Mouse (Mus musculus) midbrain, postnatal 0 days (tissue): ENCODE measurements at regions not wholly inside any gene's neighbourhood (a gene's known extent, or its start where the extent isn't known, plus 50 kb on each side); places are given as distances from the start of the nearest gene placed in this dataset.

Experiments
- ATAC-seq: fragments of 200-750 bp; cut with Nextera tagmentation; 2 replicates; pipeline ENCODE4 v1.8.0; 2017; ENCODE audit warnings: moderate number of reproducible peaks, mild to moderate bottlenecking, moderate TSS enrichment, moderate library complexity; ENCODE audit not compliant: low FRiP score
- DNase-seq: peaks from one replicate; pipeline ENCODE4 v3.0.0-alpha.2; 2015; ENCODE audit warnings: low spot score
- H3K27ac ChIP-seq: fragments of 300-500 bp; sonication (generic); 2 replicates; pipeline ENCODE4 v1.5.1; 2014; ENCODE audit warnings: low read depth, mild to moderate bottlenecking, low read length, mixed read lengths
- H3K27me3 ChIP-seq: fragments of 300-500 bp; sonication (generic); 2 replicates; pipeline ENCODE4 v1.6.1; 2014; ENCODE audit warnings: low read length, control low read depth, mixed read lengths; ENCODE audit not compliant: insufficient read depth
- H3K36me3 ChIP-seq: fragments of 300-500 bp; sonication (generic); 2 replicates; pipeline ENCODE4 v1.6.1; 2014; ENCODE audit warnings: low read length, control low read depth, mixed read lengths; ENCODE audit not compliant: insufficient read depth
- H3K4me1 ChIP-seq: fragments of 300-500 bp; sonication (generic); 2 replicates; pipeline ENCODE4 v1.6.1; 2014; ENCODE audit warnings: mild to moderate bottlenecking, control low read depth, antibody characterized with exemption, low read length, mixed read lengths; ENCODE audit not compliant: insufficient read depth
- H3K4me2 ChIP-seq: fragments of 300-500 bp; sonication (generic); 2 replicates; pipeline ENCODE4 v1.6.1; 2014; ENCODE audit warnings: low read depth, mild to moderate bottlenecking, low read length, mixed read lengths; ENCODE audit not compliant: poor library complexity, severe bottlenecking
- H3K4me3 ChIP-seq: fragments of 300-500 bp; sonication (generic); 2 replicates; pipeline ENCODE4 v1.5.1; 2014; ENCODE audit warnings: low read depth, mild to moderate bottlenecking, low read length, moderate library complexity
- H3K9ac ChIP-seq: fragments of 300-500 bp; sonication (generic); replicated peaks from 2 replicates; pipeline ENCODE4 v1.6.1; 2014; ENCODE audit warnings: mild to moderate bottlenecking, low read length, moderate library complexity, mixed read lengths; ENCODE audit not compliant: poor library complexity, severe bottlenecking
- H3K9me3 ChIP-seq: fragments of 300-500 bp; sonication (generic); 2 replicates; pipeline ENCODE4 v1.6.1; 2016; ENCODE audit warnings: low read length, control low read depth
- CTCF ChIP-seq: IDR thresholded peaks from 2 replicates; pipeline ENCODE4 v1.5.1; 2016; ENCODE audit warnings: antibody characterized with exemption, mild to moderate bottlenecking
- WGBS: fragments of 180-500 bp; shearing (Covaris S2); extraction: QIAGEN DNeasy Blood & Tissue Kit; methylation state at CpG from one replicate; pipeline ENCODE4 v1.1.7; 2014; 5-methylcytosine and 5-hydroxymethylcytosine counted together

- Histone ChIP-seq H3K27me3 (no peaks in the 10 kb centered on the region), H3K4me1 (no peaks in the 10 kb centered on the region), H3K9ac (no peak overlapping the region), H3K4me3 (no peak overlapping the region), H3K4me2 (no peak overlapping the region), H3K27ac (no peak overlapping the region), H3K36me3 (no peaks in the 10 kb centered on the region), H3K9me3 (no peaks in the 10 kb centered on the region)
- 87% methylated on average over 7 of the region's 7 CpGs for WGBS
- DNase-seq (no peak), ATAC-seq (no peak)
- no peak for TF ChIP-seq CTCF
These were observed 173.5 kb upstream of the Ctnnb1 start for GRCm38 (mm10) chr9:120755486-120755885.

- Histone ChIP-seq H3K9ac (no peak overlapping the region), H3K4me1 (no peaks in the 10 kb centered on the region), H3K27ac (no peak overlapping the region), H3K4me3 (no peak overlapping the region), H3K9me3 (no peaks in the 10 kb centered on the region), H3K27me3 (no peaks in the 10 kb centered on the region), H3K36me3 (no peaks in the 10 kb centered on the region), H3K4me2 (no peak overlapping the region)
- DNase-seq (no peak), ATAC-seq (no peak)
- 90% methylated on average over 3 of the region's 3 CpGs for WGBS
- no peak for TF ChIP-seq CTCF
These were observed 171.0 kb upstream of the Ctnnb1 start for GRCm38 (mm10) chr9:120758003-120758402.

GRCm38 (mm10) chr9:120758632-120759031 is 170.4 kb upstream of the Ctnnb1 start:
- Histone ChIP-seq H3K4me2 (no peak overlapping the region), H3K9me3 (no peaks in the 10 kb centered on the region), H3K27ac (no peak overlapping the region), H3K4me3 (no peak overlapping the region), H3K27me3 (no peaks in the 10 kb centered on the region), H3K4me1 (no peaks in the 10 kb centered on the region), H3K36me3 (no peaks in the 10 kb centered on the region), H3K9ac (no peak overlapping the region)
- no peak for TF ChIP-seq CTCF
- DNase-seq: no peak
- WGBS: 80% methylated on average over 1 of the region's 1 CpGs
- ATAC-seq: no peak

- Histone ChIP-seq H3K4me1 (no peaks in the 10 kb centered on the region), H3K9me3 (no peaks in the 10 kb centered on the region), H3K27me3 (no peaks in the 10 kb centered on the region), H3K4me2 (no peak overlapping the region), H3K4me3 (no peak overlapping the region), H3K27ac (no peak overlapping the region), H3K9ac (no peak overlapping the region), H3K36me3 (no peaks in the 10 kb centered on the region)
- WGBS: 17% methylated on average over 5 of the region's 5 CpGs
- ATAC-seq (0 out of 2 replicates have a peak, but pooled peaks have one; percentile 38), DNase-seq (peak; percentile 76)
- no peak for TF ChIP-seq CTCF
These were observed 169.2 kb upstream of the Ctnnb1 start for GRCm38 (mm10) chr9:120759771-120760170.

- ATAC-seq: no peak
- H3K4me1 ChIP-seq: no peaks in the 10 kb centered on the region
- 90% methylated on average over 2 of the region's 2 CpGs for WGBS
These were observed 165.2 kb upstream of the Ctnnb1 start for GRCm38 (mm10) chr9:120763802-120764201.

GRCm38 (mm10) chr9:120764663-120765062 is 164.4 kb upstream of the Ctnnb1 start:
- H3K36me3 ChIP-seq: no peaks in the 10 kb centered on the region
- no peaks in the 10 kb centered on the region for H3K27me3 ChIP-seq
- no peak overlapping the region for H3K9ac ChIP-seq
- no peaks in the 10 kb centered on the region for H3K9me3 ChIP-seq
- H3K4me3 ChIP-seq: no peak overlapping the region
- TF ChIP-seq CTCF: no peak
- H3K4me1 ChIP-seq: no peaks in the 10 kb centered on the region
- ATAC-seq (no peak), DNase-seq (peak; percentile 16)
- 67% methylated on average over 9 of the region's 9 CpGs for WGBS
- H3K4me2 ChIP-seq: no peak overlapping the region
- no peak overlapping the region for H3K27ac ChIP-seq

More at GRCm38 (mm10) chr9:120763802-120764201, 165.2 kb upstream of the Ctnnb1 start:
- Histone ChIP-seq H3K9me3 (no peaks in the 10 kb centered on the region), H3K9ac (no peak overlapping the region), H3K4me2 (no peak overlapping the region), H3K27ac (no peak overlapping the region), H3K36me3 (no peaks in the 10 kb centered on the region), H3K4me3 (no peak overlapping the region), H3K27me3 (no peaks in the 10 kb centered on the region)
- no peak for DNase-seq
- TF ChIP-seq CTCF: no peak
